Mouse (Mus musculus): ENCODE data around the gene Srsf1. TPM values are rescaled to one million over a fixed set of nuclear protein-coding genes. Genes with fewer than 3 reads are reported as not detected.

Gene Srsf1
- polyA plus RNA-seq, 1 experiment = 143 TPM

- H3K4me3 ChIP-seq (ENCODE audit: insufficient read depth, poor library complexity, severe bottlenecking) = no peak overlapping the region
- no peak overlapping the region for H3ac ChIP-seq (ENCODE audit: control insufficient read depth, insufficient read length, low read depth)
- TF ChIP-seq MAX (IDR thresholded peaks at IDR 0.05) = no peak
- no peak for TF ChIP-seq MYOG (IDR thresholded peaks at IDR 0.05; ENCODE audit: control insufficient read depth, extremely low read depth, insufficient read length)
- no peak for TF ChIP-seq CEBPB (IDR thresholded peaks at IDR 0.05; ENCODE audit: low read depth)
- no peak for TF ChIP-seq MYOD1 (IDR thresholded peaks at IDR 0.05; ENCODE audit: control insufficient read depth, insufficient read length, low read depth)
- TF ChIP-seq CTCF (IDR thresholded peaks at IDR 0.05; ENCODE audit: control insufficient read depth, insufficient read depth, insufficient read length) = no peak
- TF ChIP-seq USF1 (IDR thresholded peaks at IDR 0.05; ENCODE audit: low read depth) = no peak
- no peak for TF ChIP-seq FOSL1 (IDR thresholded peaks at IDR 0.05; ENCODE audit: insufficient read depth, low read length, poor library complexity, severe bottlenecking)
- H3K79me3 ChIP-seq (ENCODE audit: low read depth) = no peaks in the 10 kb centered on the region
- H3K79me2 ChIP-seq (ENCODE audit: control insufficient read depth, insufficient read depth) = no peaks in the 10 kb centered on the region
- H3K36me3 ChIP-seq (ENCODE audit: control insufficient read depth, insufficient read depth) = no peaks in the 10 kb centered on the region
- H3K27me3 ChIP-seq (ENCODE audit: control insufficient read depth, insufficient read depth, insufficient read length) = peaks cover 21% of the 10 kb centered on the region
These were observed 37.5 kb upstream of the Srsf1 start for GRCm38 (mm10) chr11:88009542-88010190.

DNA sequence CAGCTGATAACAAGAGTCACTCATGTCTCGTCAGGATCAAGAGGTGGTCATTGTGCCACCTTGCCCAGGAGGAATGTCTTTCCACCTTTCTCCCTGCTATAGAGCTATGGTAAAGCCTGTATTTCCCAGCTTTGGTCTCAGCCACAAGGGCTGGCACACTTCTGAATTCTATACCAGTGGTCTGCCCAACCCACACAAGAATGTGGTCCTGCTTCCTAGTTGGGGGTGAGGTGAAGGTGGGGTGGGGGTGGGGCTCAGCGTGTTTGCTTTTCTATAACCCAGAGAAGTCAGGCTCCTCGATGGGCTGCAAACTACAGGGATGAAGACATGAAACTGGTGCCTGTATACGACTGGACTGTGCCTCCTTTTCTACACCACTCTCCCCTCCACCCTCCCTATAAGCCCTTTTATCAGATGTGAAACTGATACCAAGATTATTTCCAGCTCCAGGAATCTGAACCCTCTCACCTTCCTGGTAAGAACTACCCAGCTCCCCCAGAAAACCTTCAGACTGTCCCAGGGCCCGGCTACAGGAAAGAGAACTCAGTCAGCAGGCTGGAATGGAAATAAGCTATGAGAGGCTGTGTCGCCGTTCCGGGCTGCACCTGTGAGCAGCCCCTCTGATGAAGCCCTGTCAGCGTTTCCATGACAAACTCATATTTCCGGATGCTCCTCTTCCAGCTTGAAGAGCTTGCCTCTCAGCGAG lies 35.8 kb upstream of the Srsf1 start:
- peaks cover 24% of the 10 kb centered on the region for H3K27me3 ChIP-seq (ENCODE audit: control insufficient read depth, insufficient read depth, insufficient read length)
- no peaks in the 10 kb centered on the region for H3K79me2 ChIP-seq (ENCODE audit: control insufficient read depth, insufficient read depth)
- no peak for TF ChIP-seq USF1 (IDR thresholded peaks at IDR 0.05; ENCODE audit: low read depth)
- TF ChIP-seq MYOG (IDR thresholded peaks at IDR 0.05; ENCODE audit: control insufficient read depth, extremely low read depth, insufficient read length) = no peak
- no peak for TF ChIP-seq CEBPB (IDR thresholded peaks at IDR 0.05; ENCODE audit: low read depth)
- no peak for TF ChIP-seq MYOD1 (IDR thresholded peaks at IDR 0.05; ENCODE audit: control insufficient read depth, insufficient read length, low read depth)
- no peak for TF ChIP-seq CTCF (IDR thresholded peaks at IDR 0.05; ENCODE audit: control insufficient read depth, insufficient read depth, insufficient read length)
- TF ChIP-seq MAX (IDR thresholded peaks at IDR 0.05) = no peak
- no peak for TF ChIP-seq FOSL1 (IDR thresholded peaks at IDR 0.05; ENCODE audit: insufficient read depth, low read length, poor library complexity, severe bottlenecking)
- no peak overlapping the region for H3ac ChIP-seq (ENCODE audit: control insufficient read depth, insufficient read length, low read depth)
- no peaks in the 10 kb centered on the region for H3K79me3 ChIP-seq (ENCODE audit: low read depth)
- no peaks in the 10 kb centered on the region for H3K36me3 ChIP-seq (ENCODE audit: control insufficient read depth, insufficient read depth)
- no peak overlapping the region for H3K4me3 ChIP-seq (ENCODE audit: insufficient read depth, poor library complexity, severe bottlenecking)

- Histone ChIP-seq H3K36me3 (ENCODE audit: control insufficient read depth, insufficient read depth) (no peaks in the 10 kb centered on the region), H3K27me3 (ENCODE audit: control insufficient read depth, insufficient read depth, insufficient read length) (peaks cover 23% of the 10 kb centered on the region), H3K79me3 (ENCODE audit: low read depth) (no peaks in the 10 kb centered on the region), H3K4me3 (ENCODE audit: insufficient read depth, poor library complexity, severe bottlenecking) (no peak overlapping the region), H3K79me2 (ENCODE audit: control insufficient read depth, insufficient read depth) (no peaks in the 10 kb centered on the region), H3ac (ENCODE audit: control insufficient read depth, insufficient read length, low read depth) (no peak overlapping the region)
- no peak for TF ChIP-seq MYOG (IDR thresholded peaks at IDR 0.05; ENCODE audit: control insufficient read depth, extremely low read depth, insufficient read length)
- TF ChIP-seq CTCF (IDR thresholded peaks at IDR 0.05; ENCODE audit: control insufficient read depth, insufficient read depth, insufficient read length) = no peak
- TF ChIP-seq CEBPB (IDR thresholded peaks at IDR 0.05; ENCODE audit: low read depth) = no peak
- no peak for TF ChIP-seq MYOD1 (IDR thresholded peaks at IDR 0.05; ENCODE audit: control insufficient read depth, insufficient read length, low read depth)
- TF ChIP-seq MAX (IDR thresholded peaks at IDR 0.05) = no peak
- TF ChIP-seq USF1 (IDR thresholded peaks at IDR 0.05; ENCODE audit: low read depth) = no peak
- TF ChIP-seq FOSL1 (IDR thresholded peaks at IDR 0.05; ENCODE audit: insufficient read depth, low read length, poor library complexity, severe bottlenecking) = no peak
These were observed 35.2 kb upstream of the Srsf1 start for GRCm38 (mm10) chr11:88011914-88012419.

- H3K36me3 ChIP-seq (ENCODE audit: control insufficient read depth, insufficient read depth) = no peaks in the 10 kb centered on the region
- peaks cover 18% of the 10 kb centered on the region for H3K27me3 ChIP-seq (ENCODE audit: control insufficient read depth, insufficient read depth, insufficient read length)
- no peak for TF ChIP-seq USF1 (IDR thresholded peaks at IDR 0.05; ENCODE audit: low read depth)
- no peak for TF ChIP-seq MAX (IDR thresholded peaks at IDR 0.05)
- no peak for TF ChIP-seq MYOD1 (IDR thresholded peaks at IDR 0.05; ENCODE audit: control insufficient read depth, insufficient read length, low read depth)
- no peak for TF ChIP-seq CTCF (IDR thresholded peaks at IDR 0.05; ENCODE audit: control insufficient read depth, insufficient read depth, insufficient read length)
- TF ChIP-seq MYOG (IDR thresholded peaks at IDR 0.05; ENCODE audit: control insufficient read depth, extremely low read depth, insufficient read length) = no peak
- no peak for TF ChIP-seq FOSL1 (IDR thresholded peaks at IDR 0.05; ENCODE audit: insufficient read depth, low read length, poor library complexity, severe bottlenecking)
- TF ChIP-seq CEBPB (IDR thresholded peaks at IDR 0.05; ENCODE audit: low read depth) = no peak
- H3K79me3 ChIP-seq (ENCODE audit: low read depth) = no peaks in the 10 kb centered on the region
- H3ac ChIP-seq (ENCODE audit: control insufficient read depth, insufficient read length, low read depth) = no peak overlapping the region
- H3K4me3 ChIP-seq (ENCODE audit: insufficient read depth, poor library complexity, severe bottlenecking) = no peak overlapping the region
- H3K79me2 ChIP-seq (ENCODE audit: control insufficient read depth, insufficient read depth) = no peaks in the 10 kb centered on the region
These were observed 34.4 kb upstream of the Srsf1 start for GRCm38 (mm10) chr11:88012621-88013244.

- Histone ChIP-seq H3K79me2 (ENCODE audit: control insufficient read depth, insufficient read depth) (no peaks in the 10 kb centered on the region), H3K79me3 (ENCODE audit: low read depth) (no peaks in the 10 kb centered on the region), H3K4me3 (ENCODE audit: insufficient read depth, poor library complexity, severe bottlenecking) (no peak overlapping the region), H3ac (ENCODE audit: control insufficient read depth, insufficient read length, low read depth) (no peak overlapping the region), H3K27me3 (ENCODE audit: control insufficient read depth, insufficient read depth, insufficient read length) (peaks cover 18% of the 10 kb centered on the region), H3K36me3 (ENCODE audit: control insufficient read depth, insufficient read depth) (no peaks in the 10 kb centered on the region)
- no peak for TF ChIP-seq CEBPB (IDR thresholded peaks at IDR 0.05; ENCODE audit: low read depth)
- no peak for TF ChIP-seq CTCF (IDR thresholded peaks at IDR 0.05; ENCODE audit: control insufficient read depth, insufficient read depth, insufficient read length)
These were observed 33.5 kb upstream of the Srsf1 start for GRCm38 (mm10) chr11:88013632-88014031.

Data from C2C12 (cell line).